Mouse (Mus musculus): ENCODE measurements around the gene Olfr1157. TPM values are rescaled to one million over a fixed set of nuclear protein-coding genes. Genes with fewer than 3 reads are reported as not detected.

Olfr1157 gene
- polyA plus RNA-seq (2015; fragmentation: Nextera tagmentation; extraction: Ambion mirVana), result 0.03 TPM in 1 of 2 replicates, not detected in the other

- WGBS, result 94% methylated on average over 4 of the region's 4 CpGs
Measured at GRCm38 (mm10) chr2:87968199-87968598, at the start of gene Olfr1157. Gene Olfr1157, minus strand, starts transcription at chr2:87968299.

GRCm38 (mm10) chr2:88007515-88008318 lies 39.6 kb upstream of the Olfr1157 start, which contains the start of gene Olfr1160:
Gene Olfr1160, minus strand, starts transcription at chr2:88008268.
- no peak within 1 kb of the TSS for H3K4me3 ChIP-seq (replicated peaks)
- H3K9ac ChIP-seq, result no peak within 1 kb of the TSS
- no peak for ATAC-seq (ENCODE audit: insufficient number of reproducible peaks, low FRiP score, low TSS enrichment, low read depth)
- no peaks in the 10 kb centered on the region for H3K9me3 ChIP-seq (replicated peaks)
- no peak within 1 kb of the TSS for H3K4me2 ChIP-seq (replicated peaks)
- H3K36me3 ChIP-seq, result no peaks in the 10 kb centered on the region
- H3K27me3 ChIP-seq, result no peaks in the 10 kb centered on the region
- H3K27ac ChIP-seq (replicated peaks), result no peak within 1 kb of the TSS
- no peaks in the 10 kb centered on the region for H3K4me1 ChIP-seq

More at GRCm38 (mm10) chr2:87968199-87968598, at the start of gene Olfr1157:
- H3K4me1 ChIP-seq, result no peaks in the 10 kb centered on the region
- no peaks in the 10 kb centered on the region for H3K27me3 ChIP-seq
- H3K36me3 ChIP-seq, result no peaks in the 10 kb centered on the region
- H3K4me3 ChIP-seq (replicated peaks), result no peak within 1 kb of the TSS
- H3K9ac ChIP-seq, result no peak within 1 kb of the TSS
- ATAC-seq (ENCODE audit: insufficient number of reproducible peaks, low FRiP score, low TSS enrichment, low read depth), result no peak
- H3K27ac ChIP-seq (replicated peaks), result no peak within 1 kb of the TSS
- no peaks in the 10 kb centered on the region for H3K9me3 ChIP-seq (replicated peaks)
- H3K4me2 ChIP-seq (replicated peaks), result no peak within 1 kb of the TSS

- no peak within 1 kb of the TSS for H3K9ac ChIP-seq
- no peak within 1 kb of the TSS for H3K27ac ChIP-seq (replicated peaks)
- H3K27me3 ChIP-seq, result no peaks in the 10 kb centered on the region
- no peaks in the 10 kb centered on the region for H3K9me3 ChIP-seq (replicated peaks)
- ATAC-seq (ENCODE audit: insufficient number of reproducible peaks, low FRiP score, low TSS enrichment, low read depth), result no peak
- H3K36me3 ChIP-seq, result no peaks in the 10 kb centered on the region
- no peak within 1 kb of the TSS for H3K4me2 ChIP-seq (replicated peaks)
- no peaks in the 10 kb centered on the region for H3K4me1 ChIP-seq
- H3K4me3 ChIP-seq (replicated peaks), result no peak within 1 kb of the TSS
Measured at GRCm38 (mm10) chr2:87989813-87990212, 21.7 kb upstream of the Olfr1157 start, which contains the start of gene Olfr1158. Gene Olfr1158, plus strand, starts transcription at chr2:87990113.

- Histone ChIP-seq H3K9ac (no peak within 1 kb of the TSS), H3K27ac (replicated peaks) (no peak within 1 kb of the TSS), H3K4me3 (replicated peaks) (no peak within 1 kb of the TSS), H3K9me3 (replicated peaks) (no peaks in the 10 kb centered on the region), H3K4me1 (no peaks in the 10 kb centered on the region), H3K4me2 (replicated peaks) (no peak within 1 kb of the TSS), H3K27me3 (no peaks in the 10 kb centered on the region), H3K36me3 (no peaks in the 10 kb centered on the region)
- 73% methylated on average over 3 of the region's 3 CpGs for WGBS
- ATAC-seq (ENCODE audit: insufficient number of reproducible peaks, low FRiP score, low TSS enrichment, low read depth), result no peak
Measured at GRCm38 (mm10) chr2:87974563-87974962, 6.5 kb upstream of the Olfr1157 start, which contains the start of gene Olfr74. Gene Olfr74, minus strand, starts transcription at chr2:87974663.

- Histone ChIP-seq H3K27ac (replicated peaks) (no peak within 1 kb of the TSS), H3K4me3 (replicated peaks) (no peak within 1 kb of the TSS), H3K9me3 (replicated peaks) (no peaks in the 10 kb centered on the region), H3K36me3 (no peaks in the 10 kb centered on the region), H3K27me3 (no peaks in the 10 kb centered on the region), H3K4me2 (replicated peaks) (no peak within 1 kb of the TSS), H3K9ac (no peak within 1 kb of the TSS), H3K4me1 (no peaks in the 10 kb centered on the region)
- ATAC-seq (ENCODE audit: insufficient number of reproducible peaks, low FRiP score, low TSS enrichment, low read depth), result no peak
Measured at GRCm38 (mm10) chr2:87953000-87953399, 15.1 kb downstream of the Olfr1157 start, which contains the start of gene Olfr1156. Gene Olfr1156, minus strand, starts transcription at chr2:87953100.

GRCm38 (mm10) chr2:87945037-87945436 lies 23.1 kb downstream of the Olfr1157 start, which contains the start of gene Olfr1155:
Gene Olfr1155, minus strand, starts transcription at chr2:87945137.
- no peak for ATAC-seq (ENCODE audit: insufficient number of reproducible peaks, low FRiP score, low TSS enrichment, low read depth)
- H3K36me3 ChIP-seq, result no peaks in the 10 kb centered on the region
- H3K9ac ChIP-seq, result no peak within 1 kb of the TSS
- 91% methylated on average over 1 of the region's 1 CpGs for WGBS
- no peak within 1 kb of the TSS for H3K27ac ChIP-seq (replicated peaks)
- H3K4me2 ChIP-seq (replicated peaks), result no peak within 1 kb of the TSS
- no peaks in the 10 kb centered on the region for H3K9me3 ChIP-seq (replicated peaks)
- H3K27me3 ChIP-seq, result no peaks in the 10 kb centered on the region
- no peak within 1 kb of the TSS for H3K4me3 ChIP-seq (replicated peaks)
- H3K4me1 ChIP-seq, result no peaks in the 10 kb centered on the region

Other genes with a start within 250 kb of the Olfr1157 start
- gene Olfr1138, start 228.3 kb downstream of the Olfr1157 start, polyA plus RNA-seq (2015; fragmentation: Nextera tagmentation; extraction: Ambion mirVana), result not detected in 2 replicates
- gene Olfr1140, start 224.5 kb downstream of the Olfr1157 start, polyA plus RNA-seq (2015; fragmentation: Nextera tagmentation; extraction: Ambion mirVana), result 0.39 TPM in 1 of 2 replicates, not detected in the other
- gene Olfr1141, start 214.3 kb downstream of the Olfr1157 start, polyA plus RNA-seq (2015; fragmentation: Nextera tagmentation; extraction: Ambion mirVana), result not detected in 2 replicates
- 0.17 TPM in 1 of 2 replicates, not detected in the other for gene Olfr152, start 188.8 kb downstream of the Olfr1157 start, polyA plus RNA-seq (2015; fragmentation: Nextera tagmentation; extraction: Ambion mirVana)
- 0.27 TPM in 1 of 2 replicates, not detected in the other for gene Olfr1143, start 167.7 kb downstream of the Olfr1157 start, polyA plus RNA-seq (2015; fragmentation: Nextera tagmentation; extraction: Ambion mirVana)
- not detected in 2 replicates for gene Olfr1145, start 158.5 kb downstream of the Olfr1157 start, polyA plus RNA-seq (2015; fragmentation: Nextera tagmentation; extraction: Ambion mirVana)
- not detected in 2 replicates for gene Olfr1148, start 137.8 kb downstream of the Olfr1157 start, polyA plus RNA-seq (2015; fragmentation: Nextera tagmentation; extraction: Ambion mirVana)
- 0.04 TPM in 1 of 2 replicates, not detected in the other for gene Olfr1150-ps1, start 124.3 kb downstream of the Olfr1157 start, polyA plus RNA-seq (2015; fragmentation: Nextera tagmentation; extraction: Ambion mirVana)
- gene Olfr1151, start 112.4 kb downstream of the Olfr1157 start, polyA plus RNA-seq (2015; fragmentation: Nextera tagmentation; extraction: Ambion mirVana), result not detected in 2 replicates
- 0.05 TPM in 1 of 2 replicates, not detected in the other for gene Olfr1152, start 101.8 kb downstream of the Olfr1157 start, polyA plus RNA-seq (2015; fragmentation: Nextera tagmentation; extraction: Ambion mirVana)
- not detected in 2 replicates for gene Olfr1153, start 73.3 kb downstream of the Olfr1157 start, polyA plus RNA-seq (2015; fragmentation: Nextera tagmentation; extraction: Ambion mirVana)
- not detected in 2 replicates for gene Olfr1154, start 63.1 kb downstream of the Olfr1157 start, polyA plus RNA-seq (2015; fragmentation: Nextera tagmentation; extraction: Ambion mirVana)
- gene Olfr1155, start 23.2 kb downstream of the Olfr1157 start, polyA plus RNA-seq (2015; fragmentation: Nextera tagmentation; extraction: Ambion mirVana), result 0.17 TPM in 1 of 2 replicates, not detected in the other
- 0.07 TPM in 1 of 2 replicates, not detected in the other for gene Olfr1156, start 15.2 kb downstream of the Olfr1157 start, polyA plus RNA-seq (2015; fragmentation: Nextera tagmentation; extraction: Ambion mirVana)
- gene Olfr74, start 6.4 kb upstream of the Olfr1157 start, polyA plus RNA-seq (2015; fragmentation: Nextera tagmentation; extraction: Ambion mirVana), result not detected in 2 replicates
- not detected in 2 replicates for gene Olfr1158, start 21.8 kb upstream of the Olfr1157 start, polyA plus RNA-seq (2015; fragmentation: Nextera tagmentation; extraction: Ambion mirVana)
- 0.17 TPM in 1 of 2 replicates, not detected in the other for gene Olfr1160, start 40.0 kb upstream of the Olfr1157 start, polyA plus RNA-seq (2015; fragmentation: Nextera tagmentation; extraction: Ambion mirVana)
- gene Olfr1161, start 54.5 kb upstream of the Olfr1157 start, polyA plus RNA-seq (2015; fragmentation: Nextera tagmentation; extraction: Ambion mirVana), result not detected in 2 replicates
- gene Olfr73, start 69.4 kb upstream of the Olfr1157 start, polyA plus RNA-seq (2015; fragmentation: Nextera tagmentation; extraction: Ambion mirVana), result 0.11 and 0.18 TPM in 2 replicates
- gene Olfr1162, start 82.8 kb upstream of the Olfr1157 start, polyA plus RNA-seq (2015; fragmentation: Nextera tagmentation; extraction: Ambion mirVana), result 0.12 TPM in 1 of 2 replicates, not detected in the other
- gene Olfr1163, start 103.5 kb upstream of the Olfr1157 start, polyA plus RNA-seq (2015; fragmentation: Nextera tagmentation; extraction: Ambion mirVana), result not detected in 2 replicates
- gene Olfr1164, start 125.7 kb upstream of the Olfr1157 start, polyA plus RNA-seq (2015; fragmentation: Nextera tagmentation; extraction: Ambion mirVana), result not detected in 2 replicates
- not detected in 2 replicates for gene Olfr1166, start 160.0 kb upstream of the Olfr1157 start, polyA plus RNA-seq (2015; fragmentation: Nextera tagmentation; extraction: Ambion mirVana)
- gene Olfr1167, start 186.9 kb upstream of the Olfr1157 start, polyA plus RNA-seq (2015; fragmentation: Nextera tagmentation; extraction: Ambion mirVana), result not detected in 2 replicates
- not detected in 2 replicates for gene Olfr1168, start 213.6 kb upstream of the Olfr1157 start, polyA plus RNA-seq (2015; fragmentation: Nextera tagmentation; extraction: Ambion mirVana)

All from embryonic facial prominence, embryonic 15.5 days (tissue).